Mouse (Mus musculus): ENCODE results near the gene Wasf3.
"Not testable (repeated sequence)": the region's sequence is repeated elsewhere in the genome, so short reads cannot be mapped to it uniquely, and the experiment has no call there.

Wasf3 gene

DNA sequence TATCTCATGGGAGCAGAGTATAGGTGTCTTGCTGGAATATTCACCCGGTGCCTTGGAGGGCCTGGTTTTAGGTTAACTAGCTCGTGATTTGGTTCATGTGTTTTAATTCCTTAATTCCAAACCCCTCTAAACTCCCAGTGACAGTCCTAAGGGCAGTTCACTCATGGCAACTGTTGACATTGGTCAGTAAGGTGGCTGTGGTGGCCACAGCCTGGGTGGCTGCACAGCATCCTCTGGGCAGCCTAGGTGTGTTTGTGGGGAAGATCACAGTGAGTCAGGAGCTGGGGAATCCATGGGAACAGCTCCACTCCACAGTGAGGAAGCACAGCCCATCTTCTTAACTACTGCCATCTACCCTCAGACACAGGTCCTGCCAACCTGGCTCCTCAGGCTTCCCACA, 61.8 kb downstream of the Wasf3 start:
- no peak for DNase-seq (ENCODE audit: low read depth, low spot score)

DNA sequence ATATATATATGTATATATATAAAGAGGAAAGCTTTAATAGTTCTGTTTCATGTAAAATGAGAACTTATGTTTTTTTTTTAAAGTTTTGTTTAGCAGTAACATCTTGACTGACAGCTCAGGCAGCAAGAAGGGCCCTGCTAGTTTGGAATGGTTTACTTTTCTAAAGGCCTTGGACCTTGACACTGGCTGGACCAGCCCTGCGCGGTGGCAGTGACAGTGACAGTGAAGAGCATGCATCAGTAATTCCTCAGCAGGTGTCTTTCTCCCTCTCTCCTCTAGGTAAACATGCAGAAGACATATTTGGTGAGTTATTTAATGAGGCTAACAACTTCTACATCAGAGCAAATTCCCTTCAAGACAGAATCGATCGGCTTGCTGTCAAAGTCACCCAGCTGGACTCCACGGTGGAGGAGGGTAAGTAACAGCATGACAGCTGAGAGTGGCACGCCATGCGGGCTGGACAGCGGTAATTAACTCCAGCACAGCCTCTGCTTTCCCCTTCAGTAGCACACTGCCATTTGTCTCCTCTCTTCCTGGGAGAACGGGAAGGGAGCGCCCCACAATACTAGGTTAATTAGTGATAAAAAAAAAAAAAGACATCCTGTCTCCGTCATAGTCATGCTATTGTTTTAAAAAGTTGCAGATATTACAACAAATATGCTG, 66.9 kb downstream of the Wasf3 start:
- no peak for DNase-seq (ENCODE audit: low read depth, low spot score)

DNA sequence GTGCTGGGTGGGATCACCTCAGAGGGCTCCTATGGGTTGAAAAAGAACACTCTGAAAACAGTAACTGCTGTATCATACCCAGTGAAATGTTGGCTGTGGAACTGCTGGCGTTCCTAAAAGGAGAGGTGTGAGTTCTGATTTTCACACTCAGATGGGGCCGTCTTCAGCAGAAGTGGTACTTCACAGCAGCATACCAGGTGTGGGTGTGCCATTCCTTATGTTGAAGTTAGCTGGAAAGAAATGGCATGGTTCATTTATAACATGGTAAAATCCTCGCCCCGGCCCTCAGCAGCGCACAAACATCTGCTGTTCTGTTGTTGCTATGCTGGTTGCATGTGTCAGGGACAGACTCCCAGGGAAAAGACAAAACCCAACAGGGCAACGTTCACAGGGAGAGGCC, 68.8 kb downstream of the Wasf3 start:
- no peak for DNase-seq (ENCODE audit: low read depth, low spot score)

DNA sequence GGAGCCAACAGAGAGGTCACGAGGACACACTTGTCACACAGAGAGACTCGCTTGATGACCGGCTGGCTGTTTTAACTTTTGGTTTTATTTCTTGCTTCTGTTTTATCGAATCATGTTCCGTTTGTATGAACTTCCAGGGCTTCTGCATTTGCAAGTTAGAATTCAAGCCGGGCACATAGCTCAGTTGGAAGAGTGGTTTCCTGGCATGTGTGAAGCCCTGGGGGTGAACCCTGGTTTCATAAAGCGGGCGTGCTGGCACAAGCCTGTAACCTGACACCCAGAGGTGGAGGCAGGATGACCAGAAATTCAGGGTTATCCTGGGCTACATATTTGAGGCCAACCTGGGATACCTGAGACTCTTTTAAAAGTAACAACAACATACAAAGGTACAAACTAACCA, 76.8 kb downstream of the Wasf3 start:
- no peak for DNase-seq (ENCODE audit: low read depth, low spot score)

DNA sequence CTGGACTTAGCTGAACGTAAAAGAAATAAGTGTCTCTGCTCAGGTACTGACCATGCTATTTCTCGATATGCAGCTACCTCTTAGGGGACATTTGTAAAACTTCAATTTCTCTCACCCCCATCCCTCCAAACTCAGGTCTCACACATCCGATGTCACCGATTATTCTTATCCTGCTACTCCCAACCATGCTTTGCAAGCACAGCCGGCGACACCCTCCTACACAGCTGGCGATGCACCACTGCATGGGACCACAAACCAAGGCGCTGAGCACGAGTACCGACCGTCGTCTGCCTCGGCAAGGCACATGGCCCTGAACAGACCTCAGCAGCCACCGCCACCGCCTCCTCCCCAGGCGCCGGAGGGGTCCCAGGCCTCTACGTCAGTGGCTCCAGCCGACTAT, 81.9 kb downstream of the Wasf3 start:
- DNase-seq (ENCODE audit: low read depth, low spot score) = no peak

DNA sequence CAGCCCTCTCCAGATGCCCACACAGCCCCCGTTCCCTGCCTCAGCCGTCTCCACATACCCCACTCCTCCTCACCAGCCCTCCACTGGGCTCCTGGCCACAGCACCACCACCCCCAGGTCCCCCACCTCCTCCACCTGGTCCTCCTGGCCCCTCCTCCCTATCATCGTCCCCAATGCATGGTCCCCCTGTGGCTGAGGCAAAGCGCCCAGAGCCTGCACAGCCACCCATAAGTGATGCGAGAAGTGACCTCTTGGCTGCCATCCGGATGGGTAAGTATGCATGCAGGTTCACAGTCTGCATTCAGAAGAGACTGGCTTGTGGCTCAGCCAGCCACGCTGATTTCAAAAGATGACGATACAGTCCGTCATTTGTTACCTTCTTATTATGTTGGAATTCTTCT, 83.5 kb downstream of the Wasf3 start:
- no peak for DNase-seq (ENCODE audit: low read depth, low spot score)

DNA sequence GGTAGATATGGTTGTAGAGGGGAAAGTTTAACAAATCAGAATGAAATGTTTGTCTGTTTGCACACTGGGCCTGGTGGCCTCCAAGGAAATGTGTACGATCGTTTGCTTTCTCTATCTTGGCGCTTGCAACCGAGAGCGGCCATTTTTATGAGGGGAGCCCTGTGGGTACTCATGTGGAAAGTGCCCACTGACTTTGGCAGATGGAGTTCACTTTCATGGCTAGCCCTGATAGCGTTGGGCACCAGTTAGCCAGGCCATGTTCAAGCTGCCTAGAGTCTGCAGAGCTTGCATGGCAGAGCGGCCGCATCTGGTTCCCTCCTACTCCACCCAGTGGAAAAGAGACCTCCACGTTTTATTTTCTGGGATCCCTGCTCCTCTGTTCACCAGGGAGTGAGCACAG, 86.0 kb downstream of the Wasf3 start:
- no peak for DNase-seq (ENCODE audit: low read depth, low spot score)

DNA sequence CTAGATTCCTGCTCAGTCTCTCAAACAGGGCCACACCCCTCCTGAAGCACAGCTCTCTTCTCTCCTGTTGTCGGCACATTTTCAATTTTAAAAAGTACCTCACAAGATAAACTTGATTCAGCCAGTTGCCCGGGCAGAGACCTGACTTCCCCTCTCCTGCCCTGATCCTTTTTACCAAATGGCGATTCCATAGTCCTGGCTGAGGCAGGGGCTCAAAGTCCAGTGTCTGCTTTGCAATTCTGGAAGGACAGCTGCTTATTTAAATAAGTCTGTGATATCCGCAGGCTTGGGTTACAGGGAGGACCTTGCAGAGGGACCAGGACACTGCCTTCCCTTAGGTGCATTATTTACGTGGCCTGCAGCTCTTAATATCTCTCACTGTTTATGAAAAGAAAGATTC, 86.5 kb downstream of the Wasf3 start:
- no peak for DNase-seq (ENCODE audit: low read depth, low spot score)

DNA sequence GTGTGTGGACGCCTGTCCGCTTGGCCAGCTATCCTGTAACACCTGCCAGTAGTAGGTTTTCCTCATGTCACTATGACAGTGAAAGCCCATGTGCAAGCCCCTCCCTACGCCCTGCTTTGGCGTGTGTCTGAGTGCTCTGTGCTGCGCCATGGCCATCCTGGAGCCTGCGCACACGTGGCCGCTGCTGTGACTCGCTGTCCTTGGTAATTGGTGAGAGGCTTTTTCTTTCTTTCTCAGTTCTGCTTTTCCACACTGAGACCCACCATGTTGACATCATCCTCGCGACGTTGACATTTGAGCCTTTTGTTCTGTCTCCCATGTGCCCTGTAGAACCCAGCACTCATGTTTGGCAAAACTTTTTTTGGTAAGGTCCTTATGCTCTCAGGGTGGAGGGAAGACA, 87.0 kb downstream of the Wasf3 start:
- DNase-seq (ENCODE audit: low read depth, low spot score) = no peak

DNA sequence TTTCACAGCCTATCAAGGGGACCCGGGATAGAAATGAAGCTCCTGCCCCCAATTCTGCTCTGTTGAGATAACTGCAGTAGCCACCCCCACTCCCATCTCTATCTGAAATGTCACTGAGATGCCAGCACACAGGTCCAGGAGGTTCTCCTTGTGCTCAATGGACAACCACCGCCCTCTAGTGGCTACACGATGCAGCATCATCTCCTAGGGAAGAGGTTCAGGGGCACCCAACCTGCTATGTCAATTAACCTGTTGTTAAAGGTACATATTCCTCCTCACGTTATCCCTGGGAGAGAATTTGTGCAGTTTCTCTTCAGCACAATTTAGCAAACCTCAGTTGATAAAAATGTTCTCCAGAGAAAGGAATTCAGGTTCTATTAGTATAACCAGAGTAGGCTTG, 94.8 kb downstream of the Wasf3 start:
- DNase-seq (ENCODE audit: low read depth, low spot score) = not testable (repeated sequence)

DNA sequence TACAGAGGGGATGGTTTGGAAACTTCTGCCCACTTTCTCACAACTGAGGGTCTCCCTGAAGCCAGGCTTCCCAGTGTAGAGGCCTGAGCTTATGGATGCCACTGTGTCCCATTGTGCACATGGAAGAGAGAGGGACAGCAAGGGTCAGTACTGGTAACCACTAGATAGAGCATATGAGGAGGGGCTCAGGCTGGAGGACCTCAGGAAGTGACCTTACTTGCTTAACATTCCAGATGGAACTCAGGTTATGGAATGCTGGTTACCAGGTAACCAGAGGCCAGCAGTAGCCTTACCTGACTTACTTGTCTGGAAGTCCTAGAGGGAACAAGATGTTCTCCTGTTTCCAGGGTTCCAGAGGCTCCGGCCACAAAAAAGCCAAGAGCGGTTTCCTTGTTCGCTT, 96.9 kb downstream of the Wasf3 start, which contains the start of gene Gm6408:
Gene Gm6408 (plus strand): TSS at position 301 of the 400 bp plus-strand sequence.
- not testable (repeated sequence) for DNase-seq (ENCODE audit: low read depth, low spot score)

DNA sequence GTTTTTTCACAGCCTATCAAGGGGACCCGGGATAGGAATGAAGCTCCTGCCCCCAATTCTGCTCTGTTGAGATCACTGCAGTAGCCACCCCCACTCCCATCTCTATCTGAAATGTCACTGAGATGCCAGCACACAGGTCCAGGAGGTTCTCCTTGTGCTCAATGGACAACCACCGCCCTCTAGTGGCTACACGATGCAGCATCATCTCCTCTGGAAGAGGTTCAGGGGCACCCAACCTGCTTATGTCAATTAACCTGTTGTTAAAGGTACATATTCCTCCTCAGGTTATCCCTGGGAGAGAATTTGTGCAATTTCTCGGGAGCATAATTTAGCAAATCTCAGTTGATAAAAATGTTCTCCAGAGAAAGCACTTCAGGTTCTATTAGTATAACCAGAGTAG, 104.2 kb downstream of the Wasf3 start:
- DNase-seq (ENCODE audit: low read depth, low spot score) = not testable (repeated sequence)

DNA sequence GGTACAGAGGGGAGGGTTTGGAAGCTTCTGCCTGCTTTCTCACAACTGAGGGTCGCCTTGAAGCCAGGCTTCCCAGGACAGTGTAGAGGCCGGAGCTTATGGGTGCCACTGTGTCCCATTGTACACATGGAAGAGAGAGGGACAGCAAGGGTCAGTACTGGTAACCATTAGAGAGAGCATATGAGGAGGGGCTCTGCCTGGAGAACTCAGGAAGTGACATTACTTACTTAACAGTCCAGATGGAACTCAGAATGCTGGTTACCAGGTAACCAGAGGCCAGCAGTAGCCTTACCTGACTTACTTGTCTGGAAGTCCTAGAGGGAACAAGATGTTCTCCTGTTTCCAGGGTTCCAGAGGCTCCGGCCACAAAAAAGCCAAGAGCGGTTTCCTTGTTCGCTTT, 106.3 kb downstream of the Wasf3 start, which contains the start of gene Gm6370:
Gene Gm6370 (plus strand): TSS at position 301 of the 400 bp plus-strand sequence.
- not testable (repeated sequence) for DNase-seq (ENCODE audit: low read depth, low spot score)

DNA sequence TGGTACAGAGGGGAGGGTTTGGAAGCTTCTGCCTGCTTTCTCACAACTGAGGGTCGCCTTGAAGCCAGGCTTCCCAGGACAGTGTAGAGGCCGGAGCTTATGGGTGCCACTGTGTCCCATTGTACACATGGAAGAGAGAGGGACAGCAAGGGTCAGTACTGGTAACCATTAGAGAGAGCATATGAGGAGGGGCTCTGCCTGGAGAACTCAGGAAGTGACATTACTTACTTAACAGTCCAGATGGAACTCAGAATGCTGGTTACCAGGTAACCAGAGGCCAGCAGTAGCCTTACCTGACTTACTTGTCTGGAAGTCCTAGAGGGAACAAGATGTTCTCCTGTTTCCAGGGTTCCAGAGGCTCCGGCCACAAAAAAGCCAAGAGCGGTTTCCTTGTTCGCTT, 117.3 kb downstream of the Wasf3 start, which contains the start of gene 4930449I24Rik:
Gene 4930449I24Rik (plus strand): TSS at position 301 of the 400 bp plus-strand sequence.
- not testable (repeated sequence) for DNase-seq (ENCODE audit: low read depth, low spot score)

DNA sequence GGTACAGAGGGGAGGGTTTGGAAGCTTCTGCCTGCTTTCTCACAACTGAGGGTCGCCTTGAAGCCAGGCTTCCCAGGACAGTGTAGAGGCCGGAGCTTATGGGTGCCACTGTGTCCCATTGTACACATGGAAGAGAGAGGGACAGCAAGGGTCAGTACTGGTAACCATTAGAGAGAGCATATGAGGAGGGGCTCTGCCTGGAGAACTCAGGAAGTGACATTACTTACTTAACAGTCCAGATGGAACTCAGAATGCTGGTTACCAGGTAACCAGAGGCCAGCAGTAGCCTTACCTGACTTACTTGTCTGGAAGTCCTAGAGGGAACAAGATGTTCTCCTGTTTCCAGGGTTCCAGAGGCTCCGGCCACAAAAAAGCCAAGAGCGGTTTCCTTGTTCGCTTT, 129.0 kb downstream of the Wasf3 start, which contains the start of gene Gm3402:
Gene Gm3402 (plus strand): TSS at position 301 of the 400 bp plus-strand sequence.
- not testable (repeated sequence) for DNase-seq (ENCODE audit: low read depth, low spot score)

Measured in retina, adult 2 months (tissue).